Mouse (Mus musculus) intestine, postnatal 0 days (tissue): ENCODE data around the gene Gm21885. TPM values are rescaled to one million over a fixed set of nuclear protein-coding genes. Genes with fewer than 3 reads are reported as not detected.

Source experiments
- ATAC-seq: fragments of 200-750 bp; cut with Nextera tagmentation; 2 replicates; pipeline ENCODE4 v1.8.0; 2017; ENCODE audit warnings: mild to moderate bottlenecking, moderate TSS enrichment, moderate library complexity
- H3K27ac ChIP-seq: fragments of 300-500 bp; sonication (generic); 2 replicates; pipeline ENCODE4 v1.5.1; 2014; ENCODE audit warnings: mild to moderate bottlenecking, low read depth, low read length, moderate library complexity
- H3K27me3 ChIP-seq: fragments of 300-500 bp; sonication (generic); replicated peaks from 2 replicates; pipeline ENCODE4 v1.6.1; 2014; ENCODE audit warnings: low read length, mixed read lengths; ENCODE audit not compliant: control insufficient read depth, insufficient read depth
- H3K36me3 ChIP-seq: fragments of 300-500 bp; sonication (generic); 2 replicates; pipeline ENCODE4 v1.6.1; 2014; ENCODE audit warnings: mild to moderate bottlenecking, moderate library complexity; ENCODE audit not compliant: control insufficient read depth, insufficient read depth
- H3K4me1 ChIP-seq: fragments of 300-500 bp; sonication (generic); replicated peaks from 2 replicates; pipeline ENCODE4 v1.6.1; 2014; ENCODE audit warnings: antibody characterized with exemption, low read length, mixed read lengths; ENCODE audit not compliant: control insufficient read depth, insufficient read depth
- H3K4me2 ChIP-seq: fragments of 300-500 bp; sonication (generic); replicated peaks from 2 replicates; pipeline ENCODE4 v1.6.1; 2014; ENCODE audit warnings: low read depth, mild to moderate bottlenecking, moderate library complexity
- H3K4me3 ChIP-seq: fragments of 300-500 bp; sonication (generic); 2 replicates; pipeline ENCODE4 v1.5.1; 2014; ENCODE audit warnings: low read depth, low read length
- H3K9ac ChIP-seq: fragments of 300-500 bp; sonication (generic); 2 replicates; pipeline ENCODE4 v1.6.1; 2014; ENCODE audit warnings: mild to moderate bottlenecking, low read depth, low read length
- H3K9me3 ChIP-seq: fragments of 300-500 bp; sonication (generic); 2 replicates; pipeline ENCODE4 v1.6.1; 2016; ENCODE audit warnings: mixed run types; ENCODE audit not compliant: control insufficient read depth
- CTCF ChIP-seq: sonication (generic); IDR thresholded peaks from 2 replicates; pipeline ENCODE4 v1.5.1; 2016; ENCODE audit warnings: low read depth, mild to moderate bottlenecking, control low read depth, antibody characterized with exemption, moderate library complexity
- WGBS: fragments of 180-500 bp; shearing (Covaris S2); extraction: QIAGEN DNeasy Blood & Tissue Kit; methylation state at CpG from one replicate; pipeline ENCODE4 v1.1.7; 2014; 5-methylcytosine and 5-hydroxymethylcytosine counted together
- polyA plus RNA-seq: library from polyadenylated mRNA; unstranded; fragments of >200 nt; fragmentation: Nextera tagmentation; extraction: Ambion mirVana; gene quantifications from 2 replicates; pipeline ENCODE4 v1.2.1, GENCODE M21; 2015

Gene Gm21885
- polyA plus RNA-seq, 1 experiment from 2014 or later, result 92.5 TPM

DNA sequence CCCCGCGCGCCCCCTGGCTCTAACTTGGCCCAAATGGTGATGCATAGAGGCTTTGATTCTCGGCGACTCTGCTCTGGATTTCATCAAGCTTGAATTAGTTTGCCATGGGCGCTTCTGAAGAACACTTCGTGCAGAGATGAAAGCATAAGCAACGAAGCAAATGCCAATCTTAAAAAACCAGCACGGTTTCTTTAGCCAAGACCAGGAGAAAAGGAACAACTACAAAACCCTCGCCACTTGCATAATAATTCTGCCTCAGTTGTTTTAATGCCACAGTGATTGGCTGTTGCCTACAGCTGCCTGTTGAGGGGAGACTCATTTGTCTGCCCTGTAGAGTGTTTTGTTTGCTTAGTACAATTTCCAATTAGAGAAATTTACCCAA, 47.0 kb downstream of the Gm21885 start:
- no peak for TF ChIP-seq CTCF
- no peaks in the 10 kb centered on the region for H3K36me3 ChIP-seq
- peak overlapping the region; percentile 76 for H3K4me2 ChIP-seq
- H3K27me3 ChIP-seq, result no peaks in the 10 kb centered on the region
- ATAC-seq, result no peak
- peak overlapping the region; percentile 99 for H3K27ac ChIP-seq
- no peaks in the 10 kb centered on the region for H3K9me3 ChIP-seq
- peak overlapping the region; percentile 64 for H3K4me3 ChIP-seq
- H3K9ac ChIP-seq, result peak overlapping the region; percentile 89; the same call in 1 of the 2 replicates
- 0 out of 2 replicates have a peak, but pooled peaks cover 3% of the 10 kb centered on the region for H3K4me1 ChIP-seq
- 3% methylated on average over 10 of the region's 10 CpGs for WGBS

DNA sequence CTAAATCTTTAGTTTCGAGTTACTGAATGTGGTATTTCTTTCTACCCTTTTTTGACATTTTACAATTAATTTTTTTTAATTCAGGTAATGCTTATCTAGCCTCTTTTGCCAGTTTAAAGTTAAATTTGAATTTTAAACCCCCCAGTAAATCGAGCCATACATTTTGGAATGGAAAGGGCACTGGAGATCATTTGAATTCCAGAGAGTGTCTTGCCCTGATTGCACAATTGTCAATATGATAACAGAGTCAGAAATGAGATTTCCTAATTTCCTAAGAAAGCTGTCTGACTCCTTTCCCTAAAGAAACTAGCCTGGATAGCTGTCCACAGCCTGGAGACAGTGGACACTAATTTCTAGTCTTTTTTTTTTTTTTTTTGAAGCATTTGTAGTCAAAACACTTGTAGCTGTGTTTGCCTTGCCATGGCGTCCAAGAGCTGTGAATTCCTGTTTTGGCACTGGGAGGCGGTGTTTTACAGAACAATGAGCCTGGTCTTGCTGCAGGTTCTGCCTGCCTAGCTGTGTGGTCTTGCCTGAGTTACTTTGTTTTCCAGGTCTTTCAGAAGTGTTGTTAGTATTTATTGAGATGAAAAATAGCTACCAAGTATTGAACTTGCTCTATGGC, 47.7 kb downstream of the Gm21885 start:
- 0 out of 2 replicates have a peak, but pooled peaks cover 3% of the 10 kb centered on the region for H3K4me1 ChIP-seq
- H3K27ac ChIP-seq, result no peak overlapping the region
- peak overlapping the region; percentile 76; the same call in 1 of the 2 replicates for H3K4me2 ChIP-seq
- ATAC-seq, result no peak
- H3K36me3 ChIP-seq, result peaks cover 2% of the 10 kb centered on the region; the same call in 1 of the 2 replicates
- H3K4me3 ChIP-seq, result no peak overlapping the region
- H3K27me3 ChIP-seq, result no peaks in the 10 kb centered on the region
- TF ChIP-seq CTCF, result peak; percentile 67
- 40% methylated on average over 4 of the region's 4 CpGs for WGBS
- H3K9me3 ChIP-seq, result no peaks in the 10 kb centered on the region
- no peak overlapping the region for H3K9ac ChIP-seq

DNA sequence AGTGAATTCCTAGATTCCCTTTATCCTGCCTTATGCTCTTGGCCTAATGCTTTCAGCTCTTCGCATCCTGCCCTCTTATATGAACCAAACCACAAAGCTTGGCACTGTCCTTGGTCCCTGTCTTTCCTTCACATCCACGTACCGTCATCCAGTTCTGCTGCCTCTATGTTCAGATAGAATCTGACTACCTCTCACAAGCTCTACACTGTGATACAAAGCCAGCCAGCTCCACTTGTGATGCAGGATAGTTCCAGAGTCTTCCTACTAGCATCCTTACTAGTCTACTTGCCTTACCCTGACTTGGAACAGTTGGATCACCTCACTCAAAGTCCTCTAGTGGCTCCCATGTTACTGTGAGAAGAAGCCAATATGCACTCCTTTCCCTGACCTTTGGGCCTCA, 48.5 kb downstream of the Gm21885 start:
- ATAC-seq, result peak; percentile 44
- Histone ChIP-seq H3K9ac (no peak overlapping the region), H3K9me3 (no peaks in the 10 kb centered on the region), H3K4me1 (0 out of 2 replicates have a peak, but pooled peaks cover 3% of the 10 kb centered on the region), H3K27ac (peak overlapping the region; percentile 67), H3K4me2 (peak overlapping the region; percentile 28; the same call in 1 of the 2 replicates), H3K4me3 (no peak overlapping the region), H3K36me3 (peaks cover 6% of the 10 kb centered on the region; the same call in 1 of the 2 replicates), H3K27me3 (no peaks in the 10 kb centered on the region)
- TF ChIP-seq CTCF, result no peak
- WGBS, result 65% methylated on average over 3 of the region's 3 CpGs

DNA sequence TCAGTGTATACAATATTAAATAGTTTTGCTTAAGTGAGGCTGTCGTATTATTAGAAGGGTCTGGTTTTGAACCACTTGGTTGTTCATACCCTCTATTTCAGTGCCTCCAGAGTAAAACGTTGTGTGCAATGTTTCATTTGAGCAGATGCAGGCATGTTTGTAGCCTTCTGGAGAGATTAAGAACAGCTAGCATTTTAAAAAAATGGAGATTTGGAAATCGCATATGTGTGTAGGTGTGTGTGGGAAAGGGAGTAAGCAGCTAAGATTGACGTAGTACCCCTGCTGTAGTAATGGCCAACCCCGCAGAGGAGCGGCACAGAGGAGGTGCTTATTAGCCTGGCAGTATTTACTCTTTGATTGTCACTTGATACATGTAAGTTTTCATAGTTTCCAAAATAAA, 51.1 kb downstream of the Gm21885 start:
- TF ChIP-seq CTCF, result no peak
- Histone ChIP-seq H3K4me3 (no peak overlapping the region), H3K4me2 (no peak overlapping the region), H3K36me3 (peaks cover 18% of the 10 kb centered on the region; the same call in 1 of the 2 replicates), H3K9ac (no peak overlapping the region), H3K27me3 (no peaks in the 10 kb centered on the region), H3K4me1 (0 out of 2 replicates have a peak, but pooled peaks cover 3% of the 10 kb centered on the region), H3K9me3 (no peaks in the 10 kb centered on the region), H3K27ac (no peak overlapping the region)
- WGBS, result 69% methylated on average over 6 of the region's 6 CpGs
- no peak for ATAC-seq

DNA sequence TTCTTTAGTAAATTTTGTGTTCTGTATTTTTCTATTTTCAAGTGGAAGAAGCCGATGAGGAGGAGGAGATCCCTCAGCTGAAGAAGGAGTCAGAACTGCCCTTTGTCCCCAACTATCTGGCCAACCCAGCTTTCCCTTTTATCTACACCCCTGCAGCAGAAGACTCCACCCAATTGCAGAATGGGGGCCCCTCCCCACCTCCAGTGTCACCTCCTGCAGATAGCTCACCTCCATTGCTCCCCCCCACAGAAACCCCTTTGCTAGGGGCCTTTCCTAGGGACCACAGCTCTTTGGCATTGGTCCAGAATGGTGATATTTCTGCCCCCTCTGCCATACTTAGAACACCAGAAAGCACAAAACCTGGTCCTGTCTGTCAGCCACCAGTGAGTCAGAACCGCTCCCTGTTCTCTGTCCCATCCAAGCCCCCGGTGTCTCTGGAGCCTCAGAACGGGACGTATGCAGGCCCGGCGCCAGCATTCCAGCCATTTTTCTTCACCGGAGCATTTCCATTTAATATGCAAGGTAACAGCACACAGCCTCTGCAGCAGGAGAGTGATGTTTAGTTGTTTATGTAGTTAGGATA, 52.8 kb downstream of the Gm21885 start:
- peaks cover 30% of the 10 kb centered on the region for H3K36me3 ChIP-seq
- 70% methylated on average over 8 of the region's 8 CpGs for WGBS
- TF ChIP-seq CTCF, result no peak
- H3K4me3 ChIP-seq, result no peak overlapping the region
- H3K27ac ChIP-seq, result no peak overlapping the region
- H3K27me3 ChIP-seq, result no peaks in the 10 kb centered on the region
- no peaks in the 10 kb centered on the region for H3K9me3 ChIP-seq
- no peak overlapping the region for H3K9ac ChIP-seq
- no peak for ATAC-seq
- H3K4me1 ChIP-seq, result no peaks in the 10 kb centered on the region
- no peak overlapping the region for H3K4me2 ChIP-seq

Other genes with a start within 250 kb of the Gm21885 start
- gene Tob1, start 70.4 kb upstream of the Gm21885 start, polyA plus RNA-seq, result 69.4 and 71.8 TPM in 2 replicates
- 0.50 and 0.66 TPM in 2 replicates for gene Wfikkn2, start 35.9 kb upstream of the Gm21885 start, polyA plus RNA-seq
- 52.4 and 60.1 TPM in 2 replicates for gene Luc7l3, start 40.1 kb downstream of the Gm21885 start, polyA plus RNA-seq
- 18.0 and 19.6 TPM in 2 replicates for gene Ankrd40, start 46.1 kb downstream of the Gm21885 start, polyA plus RNA-seq
- gene Abcc3, start 111.1 kb downstream of the Gm21885 start, polyA plus RNA-seq, result 3.2 and 3.9 TPM in 2 replicates
- 1.2 and 1.4 TPM in 2 replicates for gene Cacna1g, start 192.3 kb downstream of the Gm21885 start, polyA plus RNA-seq
- gene Spata20, start 204.3 kb downstream of the Gm21885 start, polyA plus RNA-seq, result not detected in 2 replicates
- gene Epn3, start 218.1 kb downstream of the Gm21885 start, polyA plus RNA-seq, result 0.55 and 1.0 TPM in 2 replicates
- gene Mycbpap, start 239.9 kb downstream of the Gm21885 start, polyA plus RNA-seq, result 0.94 and 1.7 TPM in 2 replicates